Mouse (Mus musculus): ENCODE data around the gene Prkcg. TPM values are rescaled to one million over a fixed set of nuclear protein-coding genes. Genes with fewer than 3 reads are reported as not detected.

Prkcg gene
- polyA plus RNA-seq, 1 experiment, result 0.68 TPM

DNA sequence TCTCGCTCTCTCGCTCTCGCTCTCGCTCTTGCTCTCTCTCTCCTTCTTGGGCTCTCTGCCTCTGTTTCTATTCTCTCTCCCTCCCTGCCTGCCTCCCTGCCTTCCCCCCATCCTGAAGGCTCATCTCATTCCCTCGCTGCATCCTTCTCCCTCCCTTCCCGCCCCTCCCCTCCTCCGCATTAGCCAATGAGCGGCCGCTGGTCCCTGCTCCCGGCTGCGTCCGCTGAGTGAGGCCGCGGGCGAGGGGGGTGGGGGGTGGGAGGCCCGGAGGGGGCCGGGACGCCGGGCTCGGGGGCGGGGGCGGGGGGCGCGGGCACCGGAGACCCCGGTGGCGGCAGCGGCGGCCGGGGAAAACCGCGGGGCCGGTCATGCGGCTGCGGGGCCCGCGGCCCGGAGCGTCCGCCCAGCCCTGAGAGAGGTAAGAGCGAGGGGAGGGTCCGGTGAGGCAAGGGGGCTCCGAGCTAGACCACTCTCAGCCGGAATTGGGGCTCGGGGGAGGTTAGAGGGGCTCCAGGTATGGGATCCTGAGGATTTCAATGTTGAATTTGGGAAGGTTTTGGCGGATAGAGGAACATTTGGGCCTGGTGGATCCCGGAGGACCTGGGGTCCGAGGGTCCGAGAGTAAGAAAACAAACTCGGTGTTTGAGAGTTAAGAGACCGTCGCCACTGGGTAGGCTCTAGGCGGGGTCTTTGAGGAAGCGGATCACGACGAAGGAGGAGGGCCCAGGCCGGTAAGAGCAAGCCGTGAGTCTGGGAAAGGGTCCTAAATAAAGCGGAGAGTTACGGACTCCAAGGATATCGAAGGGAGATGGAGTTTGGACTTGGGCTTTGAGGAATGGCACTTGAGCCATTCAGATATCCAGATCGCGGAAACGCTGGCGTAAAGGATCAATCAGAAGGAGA lies 43.9 kb downstream of the Prkcg start, which contains the start of gene Cacng7:
TSS of gene Cacng7 (plus strand) at position 337 of the 903 bp plus-strand sequence.
- Histone ChIP-seq H3K27ac (ENCODE audit: control insufficient read depth, insufficient read depth, low read depth, low read length) (no peak within 1 kb of the TSS), H3K4me1 (ENCODE audit: control insufficient read depth, insufficient read depth, low read length) (peaks cover 36% of the 10 kb centered on the region)
- TF ChIP-seq POLR2A (IDR thresholded peaks at IDR 0.05; ENCODE audit: control insufficient read depth, low read depth, low read length) (no peak), CTCF (IDR thresholded peaks at IDR 0.05; ENCODE audit: control insufficient read depth, insufficient read depth, insufficient replicate concordance, low read depth, low read length) (no peak)

DNA sequence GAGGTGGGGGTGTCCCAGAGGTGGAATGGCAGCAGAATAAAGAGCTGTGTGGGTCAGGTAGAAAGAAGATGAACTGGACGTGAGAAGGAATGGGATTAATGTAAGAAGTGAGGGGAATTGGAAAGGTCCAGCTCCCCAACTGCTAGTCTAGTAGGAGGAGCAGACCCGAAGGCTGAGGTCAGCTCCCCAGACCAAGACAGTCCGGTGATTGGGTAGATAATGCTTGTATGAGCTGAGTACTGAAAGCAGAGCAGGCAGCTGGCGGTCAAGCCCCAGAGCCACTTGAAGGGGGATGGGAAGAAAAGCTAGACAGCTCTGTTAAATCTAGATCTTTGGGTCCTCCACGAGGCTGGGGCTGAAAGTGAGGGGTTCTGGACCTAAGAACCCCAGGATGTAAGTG lies 44.6 kb downstream of the Prkcg start:
- Histone ChIP-seq H3K4me1 (ENCODE audit: control insufficient read depth, insufficient read depth, low read length) (peaks cover 36% of the 10 kb centered on the region), H3K36me3 (ENCODE audit: control insufficient read depth, insufficient read depth, low read length) (no peaks in the 10 kb centered on the region), H3K27ac (ENCODE audit: control insufficient read depth, insufficient read depth, low read depth, low read length) (no peak overlapping the region), H3K4me3 (ENCODE audit: control insufficient read depth, low read depth, low read length) (peak overlapping the region; percentile 64), H3K27me3 (ENCODE audit: control insufficient read depth, insufficient read depth, low read length) (peaks cover 5% of the 10 kb centered on the region)
- no peak for TF ChIP-seq POLR2A (IDR thresholded peaks at IDR 0.05; ENCODE audit: control insufficient read depth, low read depth, low read length)
- TF ChIP-seq CTCF (IDR thresholded peaks at IDR 0.05; ENCODE audit: control insufficient read depth, insufficient read depth, insufficient replicate concordance, low read depth, low read length), result no peak

More for the DNA sequence above, 43.9 kb downstream of the Prkcg start, which contains the start of gene Cacng7:
- Histone ChIP-seq H3K4me3 (ENCODE audit: control insufficient read depth, low read depth, low read length) (peak within 1 kb of the TSS; percentile 64), H3K36me3 (ENCODE audit: control insufficient read depth, insufficient read depth, low read length) (no peaks in the 10 kb centered on the region), H3K27me3 (ENCODE audit: control insufficient read depth, insufficient read depth, low read length) (peaks cover 5% of the 10 kb centered on the region)

DNA sequence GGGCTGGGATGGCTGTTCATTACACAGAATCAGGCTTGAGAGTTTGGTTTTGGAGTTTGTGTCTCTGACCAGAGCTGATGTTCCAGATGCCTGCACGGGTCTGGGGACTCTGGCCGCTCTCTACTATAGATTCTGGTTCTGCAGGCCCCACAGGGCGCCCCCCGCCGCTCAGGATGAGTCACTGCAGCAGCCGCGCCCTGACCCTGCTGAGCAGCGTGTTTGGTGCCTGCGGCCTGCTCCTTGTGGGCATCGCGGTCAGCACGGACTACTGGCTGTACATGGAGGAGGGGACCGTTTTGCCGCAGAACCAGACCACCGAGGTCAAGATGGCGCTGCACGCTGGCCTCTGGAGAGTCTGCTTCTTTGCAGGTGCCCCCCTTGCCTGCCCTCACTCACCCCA lies 47.4 kb downstream of the Prkcg start:
- Histone ChIP-seq H3K27me3 (ENCODE audit: control insufficient read depth, insufficient read depth, low read length) (peaks cover 5% of the 10 kb centered on the region), H3K27ac (ENCODE audit: control insufficient read depth, insufficient read depth, low read depth, low read length) (no peak overlapping the region), H3K36me3 (ENCODE audit: control insufficient read depth, insufficient read depth, low read length) (no peaks in the 10 kb centered on the region), H3K4me3 (ENCODE audit: control insufficient read depth, low read depth, low read length) (no peak overlapping the region), H3K4me1 (ENCODE audit: control insufficient read depth, insufficient read depth, low read length) (peaks cover 25% of the 10 kb centered on the region)
- TF ChIP-seq POLR2A (IDR thresholded peaks at IDR 0.05; ENCODE audit: control insufficient read depth, low read depth, low read length) (no peak), CTCF (IDR thresholded peaks at IDR 0.05; ENCODE audit: control insufficient read depth, insufficient read depth, insufficient replicate concordance, low read depth, low read length) (peak; percentile 44; the same call in 1 of the 2 replicates)

DNA sequence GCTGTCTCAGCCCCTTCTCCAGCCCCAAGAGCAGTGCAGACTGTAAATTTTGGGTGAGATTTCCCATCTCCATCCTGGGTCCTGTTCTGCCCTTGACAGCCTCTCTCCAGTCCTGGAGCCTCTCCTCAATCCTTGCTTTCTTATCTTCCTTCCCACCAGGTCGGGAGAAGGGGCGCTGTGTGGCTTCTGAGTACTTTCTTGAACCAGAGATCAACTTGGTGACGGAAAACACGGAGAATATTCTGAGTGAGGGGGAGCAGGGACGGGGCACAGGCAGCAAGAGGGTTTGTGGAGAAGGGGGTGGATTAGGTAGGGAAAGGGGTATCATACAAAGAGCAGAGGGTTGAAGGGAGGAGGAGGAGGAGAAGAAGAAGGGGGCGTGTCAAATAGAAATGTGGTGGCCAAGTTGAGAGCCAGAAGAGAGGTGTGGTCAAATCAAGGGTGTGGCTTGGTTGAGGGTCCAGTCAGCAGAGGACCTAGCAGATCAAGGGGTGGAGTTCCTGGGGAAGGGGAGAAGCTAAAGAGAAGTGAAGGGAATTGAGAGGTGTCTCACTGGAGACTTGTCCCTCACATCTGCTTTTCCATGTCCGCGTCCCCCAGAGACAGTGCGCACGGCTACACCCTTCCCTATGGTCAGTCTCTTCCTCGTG lies 49.4 kb downstream of the Prkcg start:
- no peaks in the 10 kb centered on the region for H3K36me3 ChIP-seq (ENCODE audit: control insufficient read depth, insufficient read depth, low read length)
- H3K4me3 ChIP-seq (ENCODE audit: control insufficient read depth, low read depth, low read length), result no peak overlapping the region
- TF ChIP-seq POLR2A (IDR thresholded peaks at IDR 0.05; ENCODE audit: control insufficient read depth, low read depth, low read length), result no peak
- no peak for TF ChIP-seq CTCF (IDR thresholded peaks at IDR 0.05; ENCODE audit: control insufficient read depth, insufficient read depth, insufficient replicate concordance, low read depth, low read length)
- no peaks in the 10 kb centered on the region for H3K27me3 ChIP-seq (ENCODE audit: control insufficient read depth, insufficient read depth, low read length)
- no peak overlapping the region for H3K27ac ChIP-seq (ENCODE audit: control insufficient read depth, insufficient read depth, low read depth, low read length)
- peaks cover 7% of the 10 kb centered on the region for H3K4me1 ChIP-seq (ENCODE audit: control insufficient read depth, insufficient read depth, low read length)

DNA sequence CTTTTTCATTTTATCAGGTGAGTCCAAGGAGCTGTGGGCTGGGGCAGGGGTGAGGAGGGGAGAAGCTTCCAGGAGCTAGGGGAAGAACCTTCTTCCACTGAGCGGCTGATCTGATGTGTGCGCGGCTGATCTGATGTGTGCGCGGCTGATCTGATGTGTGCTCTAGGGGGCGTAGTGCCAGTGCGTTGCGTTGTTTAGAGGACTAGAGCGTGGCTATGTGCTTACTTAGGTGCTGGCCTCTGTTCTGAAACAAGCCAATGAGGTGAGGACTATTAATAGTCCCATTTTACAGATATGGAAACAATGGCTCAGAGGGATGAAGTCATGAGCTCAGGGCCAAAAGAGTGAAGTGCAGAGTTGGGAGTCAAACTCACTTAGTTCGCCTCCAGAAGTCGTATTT lies 50.0 kb downstream of the Prkcg start:
- H3K4me1 ChIP-seq (ENCODE audit: control insufficient read depth, insufficient read depth, low read length), result peaks cover 4% of the 10 kb centered on the region; the same call in 1 of the 2 replicates
- TF ChIP-seq CTCF (IDR thresholded peaks at IDR 0.05; ENCODE audit: control insufficient read depth, insufficient read depth, insufficient replicate concordance, low read depth, low read length) (no peak), POLR2A (IDR thresholded peaks at IDR 0.05; ENCODE audit: control insufficient read depth, low read depth, low read length) (no peak)
- H3K4me3 ChIP-seq (ENCODE audit: control insufficient read depth, low read depth, low read length), result no peak overlapping the region
- no peak overlapping the region for H3K27ac ChIP-seq (ENCODE audit: control insufficient read depth, insufficient read depth, low read depth, low read length)
- H3K27me3 ChIP-seq (ENCODE audit: control insufficient read depth, insufficient read depth, low read length), result no peaks in the 10 kb centered on the region
- H3K36me3 ChIP-seq (ENCODE audit: control insufficient read depth, insufficient read depth, low read length), result no peaks in the 10 kb centered on the region

DNA sequence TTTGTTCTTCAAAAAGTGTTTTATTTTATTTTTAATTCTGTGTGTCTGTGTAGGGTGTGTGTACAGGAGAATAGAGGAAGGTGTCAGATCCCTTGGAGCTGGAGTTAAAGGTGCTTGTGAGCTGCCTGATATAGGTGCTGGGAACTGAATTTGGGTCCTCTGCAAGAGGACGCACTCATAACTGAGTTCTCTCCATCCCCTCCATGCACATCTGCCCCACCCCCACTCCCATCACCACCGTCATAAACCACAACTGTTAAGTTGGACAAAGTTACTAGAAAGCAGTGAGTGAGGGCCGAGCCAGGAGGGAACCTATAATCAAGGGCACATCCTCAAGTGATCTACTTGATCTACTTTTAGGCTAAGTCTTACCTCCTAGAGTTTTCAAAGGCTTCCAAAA lies 54.9 kb downstream of the Prkcg start:
- TF ChIP-seq CTCF (IDR thresholded peaks at IDR 0.05; ENCODE audit: control insufficient read depth, insufficient read depth, insufficient replicate concordance, low read depth, low read length) (no peak), POLR2A (IDR thresholded peaks at IDR 0.05; ENCODE audit: control insufficient read depth, low read depth, low read length) (no peak)
- H3K4me1 ChIP-seq (ENCODE audit: control insufficient read depth, insufficient read depth, low read length), result no peaks in the 10 kb centered on the region
- H3K36me3 ChIP-seq (ENCODE audit: control insufficient read depth, insufficient read depth, low read length), result no peaks in the 10 kb centered on the region
- no peak overlapping the region for H3K4me3 ChIP-seq (ENCODE audit: control insufficient read depth, low read depth, low read length)
- no peaks in the 10 kb centered on the region for H3K27me3 ChIP-seq (ENCODE audit: control insufficient read depth, insufficient read depth, low read length)
- no peak overlapping the region for H3K27ac ChIP-seq (ENCODE audit: control insufficient read depth, insufficient read depth, low read depth, low read length)

DNA sequence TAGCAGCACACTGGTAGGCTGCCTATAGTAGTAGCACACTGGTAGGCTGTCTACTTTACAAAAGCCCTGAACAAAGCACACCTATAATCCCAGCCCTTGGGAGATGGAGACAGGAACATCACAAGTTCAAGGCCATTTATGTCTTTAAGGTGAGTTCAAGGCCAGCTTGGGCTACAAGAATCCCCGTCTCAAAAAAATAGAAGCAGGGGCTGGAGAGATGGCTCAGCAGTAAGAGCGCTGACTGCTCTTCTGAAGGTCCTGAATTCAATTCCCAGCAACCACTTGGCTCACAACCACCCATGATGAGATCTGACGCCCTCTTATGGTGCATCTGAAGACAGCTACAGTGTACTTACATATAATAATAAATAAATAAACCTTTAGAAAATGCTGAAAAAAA lies 56.3 kb downstream of the Prkcg start:
- TF ChIP-seq CTCF (IDR thresholded peaks at IDR 0.05; ENCODE audit: control insufficient read depth, insufficient read depth, insufficient replicate concordance, low read depth, low read length) (no peak), POLR2A (IDR thresholded peaks at IDR 0.05; ENCODE audit: control insufficient read depth, low read depth, low read length) (no peak)
- H3K27ac ChIP-seq (ENCODE audit: control insufficient read depth, insufficient read depth, low read depth, low read length), result no peak overlapping the region
- H3K4me3 ChIP-seq (ENCODE audit: control insufficient read depth, low read depth, low read length), result no peak overlapping the region
- no peaks in the 10 kb centered on the region for H3K27me3 ChIP-seq (ENCODE audit: control insufficient read depth, insufficient read depth, low read length)
- H3K36me3 ChIP-seq (ENCODE audit: control insufficient read depth, insufficient read depth, low read length), result no peaks in the 10 kb centered on the region
- H3K4me1 ChIP-seq (ENCODE audit: control insufficient read depth, insufficient read depth, low read length), result no peaks in the 10 kb centered on the region

All from testis, adult 2 months (tissue).